Mouse (Mus musculus): Measurements from ENCODE around the gene Kidins220.

DNA sequence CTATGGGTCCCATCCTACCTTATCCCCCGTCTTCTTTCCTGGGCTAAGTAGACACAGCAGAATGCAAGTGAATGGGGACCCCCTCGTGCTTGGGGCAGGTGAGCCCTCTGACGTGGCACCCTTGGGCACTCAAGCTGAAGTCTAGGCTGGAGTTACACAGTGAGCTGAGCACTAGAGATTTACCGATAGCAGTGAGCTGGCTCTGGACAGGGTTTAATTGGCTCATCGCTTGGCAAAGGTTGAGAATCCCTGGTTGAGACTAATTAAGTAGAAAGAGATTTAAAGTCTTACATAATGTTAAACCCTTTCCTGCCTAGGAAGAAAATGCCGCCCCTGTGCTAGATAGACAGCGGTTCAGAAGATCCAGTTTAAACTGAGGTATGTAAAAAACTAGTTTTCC, 86.2 kb downstream of the Kidins220 start:
- no peak for TF ChIP-seq POLR2A (IDR thresholded peaks at IDR 0.05; ENCODE audit: low read depth, low read length)
- TF ChIP-seq CTCF (IDR thresholded peaks at IDR 0.05; ENCODE audit: borderline replicate concordance, insufficient read depth, low read length), result no peak
